Mouse (Mus musculus): ENCODE measurements at regions not wholly inside any gene's neighbourhood (a gene's known extent, or its start where the extent isn't known, plus 50 kb on each side); places are given as distances from the start of the nearest gene placed in this dataset.

DNA sequence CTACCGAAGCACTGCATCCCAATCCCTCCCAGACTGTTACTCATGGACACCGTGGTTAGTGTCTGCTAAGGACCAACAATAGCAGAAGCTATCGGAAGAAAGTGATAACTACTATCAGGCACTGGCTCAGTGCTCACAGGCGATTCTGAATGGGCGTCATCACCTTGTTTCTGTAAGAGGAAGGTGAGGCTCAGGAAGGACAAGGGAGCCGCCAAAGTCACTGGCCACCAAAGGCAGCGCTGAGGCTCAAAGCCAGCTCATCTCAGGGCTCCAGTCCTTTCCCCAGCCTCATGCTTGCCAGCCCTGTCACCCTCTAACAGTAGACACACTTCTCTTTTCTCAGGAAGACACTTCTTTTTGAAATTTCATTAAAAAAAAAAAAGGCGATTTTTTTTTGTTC is 270.4 kb downstream of the Rngtt start:
- TF ChIP-seq EP300 (optimal IDR thresholded peaks at IDR 0.05) (no peak), CTCF (IDR thresholded peaks at IDR 0.05; ENCODE audit: low read depth) (no peak)
